Mouse (Mus musculus) stomach, embryonic 16.5 days (tissue): Measurements from ENCODE around the gene Gulp1. TPM values are rescaled to one million over a fixed set of nuclear protein-coding genes. Genes with fewer than 3 reads are reported as not detected.

ENCODE experiments used
- ATAC-seq: fragments of 200-750 bp; cut with Nextera tagmentation; 2 replicates; pipeline ENCODE4 v1.8.0; 2017; ENCODE audit warnings: moderate number of reproducible peaks, moderate TSS enrichment; ENCODE audit not compliant: insufficient read depth, low FRiP score
- H3K27ac ChIP-seq: fragments of 300-500 bp; sonication (generic); 2 replicates; pipeline ENCODE4 v1.5.1; 2014; ENCODE audit warnings: low read length
- H3K27me3 ChIP-seq: fragments of 300-500 bp; sonication (generic); 2 replicates; pipeline ENCODE4 v1.6.1; 2014; ENCODE audit warnings: low read length, control low read depth, mixed read lengths; ENCODE audit not compliant: control insufficient read depth, insufficient read depth
- H3K36me3 ChIP-seq: fragments of 300-500 bp; sonication (generic); 2 replicates; pipeline ENCODE4 v1.6.1; 2014; ENCODE audit warnings: low read length; ENCODE audit not compliant: control insufficient read depth, insufficient read depth
- H3K4me1 ChIP-seq: fragments of 300-500 bp; sonication (generic); 2 replicates; pipeline ENCODE4 v1.6.1; 2014; ENCODE audit warnings: low read length, control low read depth, mixed read lengths; ENCODE audit not compliant: control insufficient read depth, insufficient read depth
- H3K4me2 ChIP-seq: fragments of 300-500 bp; sonication (generic); 2 replicates; pipeline ENCODE4 v1.6.1; 2014; ENCODE audit warnings: low read depth, low read length, mixed read lengths
- H3K4me3 ChIP-seq: fragments of 300-500 bp; sonication (generic); replicated peaks from 2 replicates; pipeline ENCODE4 v1.5.1; 2014; ENCODE audit warnings: mild to moderate bottlenecking, low read length
- H3K9ac ChIP-seq: fragments of 300-500 bp; sonication (generic); 2 replicates; pipeline ENCODE4 v1.6.1; 2014; ENCODE audit warnings: low read length
- H3K9me3 ChIP-seq: fragments of 300-500 bp; sonication (generic); replicated peaks from 2 replicates; pipeline ENCODE4 v1.6.1; 2016; ENCODE audit warnings: low read length, control low read depth; ENCODE audit not compliant: control insufficient read depth
- WGBS: fragments of 180-500 bp; shearing (Covaris S2); extraction: QIAGEN DNeasy Blood & Tissue Kit; methylation state at CpG from one replicate; pipeline ENCODE4 v1.1.7; 2014; 5-methylcytosine and 5-hydroxymethylcytosine counted together
- polyA plus RNA-seq: library from polyadenylated mRNA; unstranded; fragments of >200 nt; fragmentation: Nextera tagmentation; extraction: Ambion mirVana; gene quantifications from 2 replicates; pipeline ENCODE4 v1.2.1, GENCODE M21; 2015

The Gulp1 gene
- polyA plus RNA-seq, 1 experiment from 2014 or later = 21.4 TPM

DNA sequence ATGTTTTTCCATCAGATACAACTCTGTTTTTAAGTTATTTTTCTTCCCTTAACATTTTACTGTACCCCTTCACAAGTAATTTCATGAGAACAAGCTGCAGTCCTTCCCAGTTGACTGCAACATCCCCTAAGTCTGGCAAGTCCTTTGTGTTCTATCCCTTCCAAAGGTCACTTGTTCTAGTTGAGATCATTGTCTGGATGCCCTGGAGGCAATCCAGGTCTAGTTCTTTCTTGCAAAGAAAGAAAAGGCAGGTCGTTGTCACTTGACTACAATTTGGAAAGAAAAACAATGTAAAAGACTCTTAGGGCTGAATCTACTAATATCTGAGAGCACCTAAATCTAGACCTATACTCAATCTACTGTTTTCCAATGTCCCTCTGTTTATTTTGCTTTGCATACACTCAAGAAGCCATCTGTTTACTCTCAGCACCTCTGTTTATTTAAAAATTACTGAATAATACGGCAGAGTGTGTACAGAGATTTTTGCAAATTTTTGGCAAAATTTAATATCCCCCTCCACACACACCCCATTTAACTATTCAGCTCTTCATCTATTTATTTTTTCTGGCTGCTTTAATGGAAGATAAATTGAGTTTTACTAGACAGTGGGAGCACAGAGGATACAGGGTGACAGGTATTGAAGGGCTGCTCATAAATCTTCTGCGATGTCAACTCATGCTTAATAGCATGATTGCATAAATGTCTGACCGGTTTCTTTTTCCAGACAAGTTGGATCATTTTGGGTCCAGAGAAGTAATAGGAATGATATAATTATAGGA, 252.5 kb downstream of the Gulp1 start:
- no peak overlapping the region for H3K4me3 ChIP-seq
- no peak overlapping the region for H3K9ac ChIP-seq
- H3K4me2 ChIP-seq = no peak overlapping the region
- ATAC-seq = no peak
- H3K27ac ChIP-seq = no peak overlapping the region
- H3K36me3 ChIP-seq = no peaks in the 10 kb centered on the region
- H3K4me1 ChIP-seq = no peaks in the 10 kb centered on the region
- H3K27me3 ChIP-seq = no peaks in the 10 kb centered on the region
- 51% methylated on average over 4 of the region's 4 CpGs for WGBS
- no peaks in the 10 kb centered on the region for H3K9me3 ChIP-seq

DNA sequence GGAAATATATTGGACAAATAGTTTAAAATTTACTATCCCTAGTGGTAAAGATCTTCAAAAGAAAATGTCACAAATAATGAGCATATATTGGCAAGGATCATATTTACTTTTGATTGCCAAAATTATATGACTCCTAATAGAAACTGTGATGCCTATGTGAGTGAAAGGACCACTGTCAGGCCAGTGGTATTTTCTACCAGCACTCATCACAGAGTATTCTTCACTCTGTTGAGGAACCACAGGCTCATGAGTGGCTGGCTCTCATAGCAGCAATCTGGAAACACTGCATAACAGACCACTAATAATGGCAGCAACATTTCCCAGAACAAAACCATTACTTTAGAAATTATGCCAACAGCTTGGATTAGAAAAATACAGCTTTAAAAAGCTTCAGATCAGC, 255.1 kb downstream of the Gulp1 start:
- no peak overlapping the region for H3K27ac ChIP-seq
- H3K27me3 ChIP-seq = no peaks in the 10 kb centered on the region
- H3K4me1 ChIP-seq = no peaks in the 10 kb centered on the region
- H3K9ac ChIP-seq = no peak overlapping the region
- no peaks in the 10 kb centered on the region for H3K9me3 ChIP-seq
- H3K4me3 ChIP-seq = no peak overlapping the region
- ATAC-seq = no peak
- no peaks in the 10 kb centered on the region for H3K36me3 ChIP-seq
- no peak overlapping the region for H3K4me2 ChIP-seq

DNA sequence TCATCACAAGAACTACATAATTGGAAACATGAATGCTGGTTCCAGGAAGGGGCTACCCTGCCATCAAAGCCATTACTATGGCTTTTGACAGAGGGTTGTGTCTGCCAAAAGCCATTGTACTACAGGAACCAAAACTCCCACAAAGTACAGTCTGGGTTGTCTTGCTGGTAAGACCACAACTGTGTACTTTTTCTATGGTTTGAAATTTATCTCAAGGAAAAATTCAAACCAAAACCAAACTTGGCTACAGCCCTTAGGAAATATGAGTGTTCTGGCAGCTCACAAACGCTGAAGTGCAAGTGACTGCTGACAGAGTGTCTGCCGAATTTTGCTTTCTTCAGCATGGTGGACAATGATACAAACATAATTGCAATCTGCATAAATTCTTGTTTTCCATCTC, 259.0 kb downstream of the Gulp1 start:
- H3K4me3 ChIP-seq = no peak overlapping the region
- no peak overlapping the region for H3K9ac ChIP-seq
- no peak overlapping the region for H3K4me2 ChIP-seq
- H3K27ac ChIP-seq = no peak overlapping the region
- H3K4me1 ChIP-seq = no peaks in the 10 kb centered on the region
- H3K9me3 ChIP-seq = no peaks in the 10 kb centered on the region
- 74% methylated on average over 2 of the region's 2 CpGs for WGBS
- H3K27me3 ChIP-seq = no peaks in the 10 kb centered on the region
- ATAC-seq = no peak
- H3K36me3 ChIP-seq = no peaks in the 10 kb centered on the region

- H3K4me1 ChIP-seq = no peaks in the 10 kb centered on the region
- 56% methylated on average over 4 of the region's 4 CpGs for WGBS
- H3K27me3 ChIP-seq = no peaks in the 10 kb centered on the region
- no peaks in the 10 kb centered on the region for H3K36me3 ChIP-seq
- no peaks in the 10 kb centered on the region for H3K9me3 ChIP-seq
- no peak overlapping the region for H3K9ac ChIP-seq
- no peak overlapping the region for H3K27ac ChIP-seq
- H3K4me2 ChIP-seq = no peak overlapping the region
- no peak overlapping the region for H3K4me3 ChIP-seq
- ATAC-seq = no peak
Observed at GRCm38 (mm10) chr1:44833934-44834333, 282.6 kb downstream of the Gulp1 start.
